Mouse (Mus musculus): ENCODE measurements around the gene Il1rn.

Gene Il1rn

GRCm38 (mm10) chr2:24378747-24379450 lies 42.2 kb downstream of the Il1rn start:
- no peak for DNase-seq (ENCODE audit: extremely low read depth, insufficient read length, low spot score)

- DNase-seq (ENCODE audit: extremely low read depth, insufficient read length, low spot score): no peak
These were observed 46.0 kb downstream of the Il1rn start for GRCm38 (mm10) chr2:24382456-24383230.

- no peak for DNase-seq (ENCODE audit: extremely low read depth, insufficient read length, low spot score)
These were observed 47.0 kb downstream of the Il1rn start for GRCm38 (mm10) chr2:24383636-24384035.

GRCm38 (mm10) chr2:24384393-24384792 lies 47.7 kb downstream of the Il1rn start:
- no peak for DNase-seq (ENCODE audit: extremely low read depth, insufficient read length, low spot score)

- peak; percentile 45 for DNase-seq (ENCODE audit: extremely low read depth, insufficient read length, low spot score)
These were observed 48.7 kb downstream of the Il1rn start for GRCm38 (mm10) chr2:24385111-24385961.

GRCm38 (mm10) chr2:24386158-24386963 lies 49.7 kb downstream of the Il1rn start:
- DNase-seq (ENCODE audit: extremely low read depth, insufficient read length, low spot score): no peak

GRCm38 (mm10) chr2:24386964-24387320 lies 50.3 kb downstream of the Il1rn start:
- no peak for DNase-seq (ENCODE audit: extremely low read depth, insufficient read length, low spot score)

GRCm38 (mm10) chr2:24387361-24388283 lies 51.0 kb downstream of the Il1rn start:
- no peak for DNase-seq (ENCODE audit: extremely low read depth, insufficient read length, low spot score)

- DNase-seq (ENCODE audit: extremely low read depth, insufficient read length, low spot score): no peak
These were observed 56.6 kb downstream of the Il1rn start for GRCm38 (mm10) chr2:24393251-24393650.

- no peak for DNase-seq (ENCODE audit: extremely low read depth, insufficient read length, low spot score)
These were observed 60.5 kb downstream of the Il1rn start for GRCm38 (mm10) chr2:24397115-24397514.

- no peak for DNase-seq (ENCODE audit: extremely low read depth, insufficient read length, low spot score)
These were observed 64.1 kb downstream of the Il1rn start for GRCm38 (mm10) chr2:24400711-24401110.
